Mouse (Mus musculus): ENCODE measurements around the gene Aspg. TPM values are rescaled to one million over a fixed set of nuclear protein-coding genes. Genes with fewer than 3 reads are reported as not detected.

Gene Aspg
- 5.0 and 12.9 TPM in 2 replicates for polyA plus RNA-seq (2012; rRNA removed; ENCODE audit: low replicate concordance)

DNA sequence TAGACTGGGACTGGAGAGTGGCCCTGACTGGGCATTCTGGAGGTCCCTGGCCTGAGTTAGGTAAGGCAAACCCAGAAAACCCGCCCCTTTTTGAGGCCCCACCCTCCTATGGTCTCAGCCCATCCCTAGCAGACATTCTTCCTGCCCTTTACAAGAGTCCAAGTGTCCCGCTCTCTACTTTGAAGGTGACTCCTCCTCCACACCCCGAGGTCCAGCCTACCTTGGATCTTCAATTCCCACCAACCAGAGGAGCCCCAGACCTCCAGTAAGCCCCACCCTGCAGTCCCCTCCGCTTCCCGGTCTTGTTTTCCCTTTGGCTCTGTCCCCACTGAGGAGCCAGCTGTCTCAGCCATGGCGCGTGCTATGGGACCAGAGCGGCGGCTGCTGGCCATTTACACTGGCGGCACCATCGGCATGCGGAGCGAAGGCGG is at the start of gene Aspg:
Gene Aspg (plus strand): TSS at position 139 of the 431 bp plus-strand sequence.

DNA sequence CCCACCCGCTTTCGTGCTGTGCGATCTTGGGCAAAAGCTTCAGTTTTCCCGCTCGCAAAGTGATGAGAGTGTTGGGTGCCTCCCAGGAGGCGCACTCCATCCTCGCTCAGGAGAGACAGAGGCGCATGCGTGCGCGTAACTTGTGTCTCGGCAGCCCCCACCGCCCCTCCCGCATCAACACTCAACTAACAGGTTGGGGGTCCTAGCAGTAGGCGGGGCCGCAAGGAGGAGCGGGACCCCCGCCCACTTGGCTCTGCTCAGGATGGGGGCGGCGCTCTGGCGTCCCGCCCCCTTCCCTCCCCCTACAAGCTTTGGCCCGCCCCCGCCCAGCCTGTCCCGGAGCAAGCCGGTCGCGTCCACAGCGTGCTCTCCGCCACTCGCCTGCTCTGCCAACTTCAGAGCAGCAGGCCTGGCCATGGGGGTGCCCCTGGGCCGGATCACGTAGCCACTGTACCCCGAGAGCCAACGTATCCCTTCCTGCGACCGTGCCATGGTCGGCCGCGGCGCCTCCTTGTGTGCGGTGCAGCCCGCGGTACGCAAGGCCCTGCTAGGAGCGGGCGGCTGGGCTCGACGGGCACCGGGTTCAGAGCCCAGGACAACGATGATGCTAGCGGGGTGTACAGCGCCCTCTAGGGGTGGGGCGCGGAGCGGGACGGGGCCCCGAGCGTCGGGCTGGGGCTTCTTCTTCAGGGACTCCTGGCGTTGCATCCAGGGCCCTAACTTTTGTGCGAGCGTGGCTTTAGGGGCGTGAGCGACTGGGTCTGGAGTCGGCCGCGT is 39.6 kb downstream of the Aspg start, which contains the start of gene Kif26a:
Gene Kif26a (plus strand): TSS at position 334 of the 777 bp plus-strand sequence.

Other genes with a start within 250 kb of the Aspg start
- gene Ppp1r13b, start 198.6 kb upstream of the Aspg start, polyA plus RNA-seq (2012; rRNA removed; ENCODE audit: low replicate concordance) = 14.9 and 16.3 TPM in 2 replicates
- gene Atp5mpl, start 139.7 kb upstream of the Aspg start, polyA plus RNA-seq (2012; rRNA removed; ENCODE audit: low replicate concordance) = 7.6 and 9.7 TPM in 2 replicates
- 0.16 TPM in 1 of 2 replicates, not detected in the other for gene Tdrd9, start 135.1 kb upstream of the Aspg start, polyA plus RNA-seq (2012; rRNA removed; ENCODE audit: low replicate concordance)
- not detected in 2 replicates for gene Rd3l, start 125.4 kb upstream of the Aspg start, polyA plus RNA-seq (2012; rRNA removed; ENCODE audit: low replicate concordance)
- 2.1 and 2.6 TPM in 2 replicates for gene Kif26a, start 39.5 kb downstream of the Aspg start, polyA plus RNA-seq (2012; rRNA removed; ENCODE audit: low replicate concordance)

All from duodenum, adult 2 months (tissue).